Mouse (Mus musculus) cerebellum, adult 2 months (tissue): Measurements from ENCODE around the gene Ripply1. TPM values are rescaled to one million over a fixed set of nuclear protein-coding genes. Genes with fewer than 3 reads are reported as not detected.

Experiments used
- DNase-seq, 2 experiments: peaks; one replicate each; pipeline ENCODE4 v3.0.0; 2021
- H3K27ac ChIP-seq: fragments of 200-500 bp; 2 replicates; pipeline ENCODE4 v1.5.1; 2012; ENCODE audit warnings: low read length, control low read depth, inconsistent platforms; ENCODE audit not compliant: insufficient read depth
- H3K27me3 ChIP-seq: fragments of 200-500 bp; 2 replicates; pipeline ENCODE4 v1.6.1; 2012; ENCODE audit warnings: inconsistent platforms, mild to moderate bottlenecking, low read length, moderate library complexity; ENCODE audit not compliant: control insufficient read depth, insufficient read depth
- H3K4me1 ChIP-seq: fragments of 200-500 bp; 2 replicates; pipeline ENCODE4 v1.6.1; 2011; ENCODE audit warnings: low read length; ENCODE audit not compliant: control insufficient read depth, insufficient read depth
- H3K4me3 ChIP-seq: fragments of 200-500 bp; replicated peaks from 2 replicates; pipeline ENCODE3; 2011; ENCODE audit warnings: mild to moderate bottlenecking, low read depth, low read length, control low read depth; ENCODE audit not compliant: insufficient read depth
- CTCF ChIP-seq: fragments of 200-500 bp; IDR thresholded peaks from 2 replicates; pipeline ENCODE4 v1.5.1; 2011; ENCODE audit warnings: low read depth, mild to moderate bottlenecking, control low read depth, low read length, moderate library complexity, borderline replicate concordance; ENCODE audit not compliant: insufficient read depth
- POLR2A ChIP-seq: fragments of 200-500 bp; IDR thresholded peaks from 2 replicates; pipeline ENCODE4 v1.6.1; 2011; ENCODE audit warnings: low read length, control low read depth, borderline replicate concordance; ENCODE audit not compliant: insufficient read depth
- WGBS: fragments of 180-500 bp; shearing (Covaris S2); methylation state at CpG from one replicate; pipeline ENCODE4 v1.1.7; 2018; 5-methylcytosine and 5-hydroxymethylcytosine counted together
- polyA plus RNA-seq: library from polyadenylated mRNA; depleted of rRNA; stranded (reverse); fragments of >200 nt; gene quantifications from 2 replicates; pipeline ENCODE4 v1.2.3, GENCODE M21; 2012; rRNA removed

Gene Ripply1
- polyA plus RNA-seq = 0.33 and 0.46 TPM in 2 replicates

GRCm38 (mm10) chrX:139782278-139783044, at the start of gene Ripply1:
Gene Ripply1, minus strand, starts transcription at chrX:139782353.
- 65% methylated on average over 6 of the region's 6 CpGs for WGBS

GRCm38 (mm10) chrX:139828363-139829092, 46.4 kb upstream of the Ripply1 start:
- no peak for DNase-seq
- no peak overlapping the region for H3K27ac ChIP-seq
- no peaks in the 10 kb centered on the region for H3K4me1 ChIP-seq
- TF ChIP-seq CTCF (no peak), POLR2A (no peak)
- no peak overlapping the region for H3K4me3 ChIP-seq
- WGBS = 96% methylated on average over 6 of the region's 6 CpGs
- H3K27me3 ChIP-seq = no peaks in the 10 kb centered on the region

More at GRCm38 (mm10) chrX:139782278-139783044, at the start of gene Ripply1:
- Histone ChIP-seq H3K4me3 (no peak within 1 kb of the TSS), H3K27me3 (no peaks in the 10 kb centered on the region; the same call in 1 of the 2 replicates), H3K4me1 (no peaks in the 10 kb centered on the region), H3K27ac (no peak within 1 kb of the TSS)
- no peak for DNase-seq
- TF ChIP-seq CTCF = no peak

- H3K4me1 ChIP-seq = no peaks in the 10 kb centered on the region
- WGBS = 87% methylated on average over 4 of the region's 4 CpGs
- no peaks in the 10 kb centered on the region for H3K27me3 ChIP-seq
- H3K27ac ChIP-seq = no peak overlapping the region
- DNase-seq = no peak
- TF ChIP-seq CTCF (no peak), POLR2A (no peak)
- no peak overlapping the region for H3K4me3 ChIP-seq
Observed at GRCm38 (mm10) chrX:139826926-139827325, 44.8 kb upstream of the Ripply1 start.

GRCm38 (mm10) chrX:139825402-139825801, 43.2 kb upstream of the Ripply1 start:
- no peaks in the 10 kb centered on the region for H3K27me3 ChIP-seq
- WGBS = 88% methylated on average over 1 of the region's 1 CpGs
- H3K27ac ChIP-seq = no peak overlapping the region
- H3K4me3 ChIP-seq = no peak overlapping the region
- no peaks in the 10 kb centered on the region for H3K4me1 ChIP-seq
- DNase-seq = no peak
- no peak for TF ChIP-seq POLR2A
- TF ChIP-seq CTCF = no peak

- Histone ChIP-seq H3K4me3 (no peak overlapping the region), H3K4me1 (no peaks in the 10 kb centered on the region), H3K27ac (no peak overlapping the region), H3K27me3 (no peaks in the 10 kb centered on the region)
- DNase-seq = no peak
- TF ChIP-seq CTCF (no peak), POLR2A (no peak)
- WGBS = 53% methylated on average over 5 of the region's 5 CpGs
Observed at GRCm38 (mm10) chrX:139815201-139815600, 33.0 kb upstream of the Ripply1 start.

GRCm38 (mm10) chrX:139814018-139814635, 32.0 kb upstream of the Ripply1 start:
- no peak overlapping the region for H3K4me3 ChIP-seq
- H3K27ac ChIP-seq = no peak overlapping the region
- no peak for DNase-seq
- H3K27me3 ChIP-seq = no peaks in the 10 kb centered on the region
- peaks cover 2% of the 10 kb centered on the region for H3K4me1 ChIP-seq
- WGBS = 97% methylated on average over 8 of the region's 8 CpGs
- TF ChIP-seq CTCF (no peak), POLR2A (no peak)

GRCm38 (mm10) chrX:139813299-139814002, 31.3 kb upstream of the Ripply1 start:
- 88% methylated on average over 9 of the region's 9 CpGs for WGBS
- Histone ChIP-seq H3K27ac (no peak overlapping the region), H3K4me1 (peaks cover 9% of the 10 kb centered on the region), H3K4me3 (no peak overlapping the region), H3K27me3 (no peaks in the 10 kb centered on the region)
- no peak for DNase-seq
- no peak for TF ChIP-seq CTCF
- no peak for TF ChIP-seq POLR2A
